Mouse (Mus musculus) natural killer cell, adult 2 months (primary cell): Measurements from ENCODE around the gene Kcnh7.

Experiments
- DNase-seq, 2 experiments: peaks; one replicate each; pipeline ENCODE4 v3.0.0; 2022; ENCODE audit warnings: low spot score in 2 of 2

Kcnh7 gene

GRCm38 (mm10) chr2:63183563-63184545 is at the start of gene Kcnh7:
Gene Kcnh7 (minus strand): TSS chr2:63184287.
- DNase-seq = no peak

- DNase-seq = no peak
Measured at GRCm38 (mm10) chr2:63207435-63207834, 23.3 kb upstream of the Kcnh7 start.

DNA sequence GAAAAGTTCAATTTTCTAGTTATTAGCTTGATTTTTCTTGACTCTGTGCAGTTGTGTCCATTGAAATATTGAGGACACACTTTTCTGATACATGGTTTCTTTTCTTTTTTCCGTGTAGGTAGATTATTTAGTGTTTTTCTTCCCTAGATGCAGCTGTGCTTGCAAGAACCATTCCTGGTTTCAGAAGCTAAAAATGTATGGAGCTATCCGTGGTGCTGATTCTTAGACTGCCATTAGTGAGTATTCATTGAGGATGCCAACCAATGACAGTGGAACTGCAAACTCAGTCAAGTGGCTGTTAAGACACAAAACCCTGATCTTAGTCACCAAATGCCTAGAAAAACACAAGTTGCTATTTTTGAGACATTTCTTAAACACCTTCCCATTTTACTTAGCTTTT is 1.9 kb upstream of the Kcnh7 start:
- no peak for DNase-seq

DNA sequence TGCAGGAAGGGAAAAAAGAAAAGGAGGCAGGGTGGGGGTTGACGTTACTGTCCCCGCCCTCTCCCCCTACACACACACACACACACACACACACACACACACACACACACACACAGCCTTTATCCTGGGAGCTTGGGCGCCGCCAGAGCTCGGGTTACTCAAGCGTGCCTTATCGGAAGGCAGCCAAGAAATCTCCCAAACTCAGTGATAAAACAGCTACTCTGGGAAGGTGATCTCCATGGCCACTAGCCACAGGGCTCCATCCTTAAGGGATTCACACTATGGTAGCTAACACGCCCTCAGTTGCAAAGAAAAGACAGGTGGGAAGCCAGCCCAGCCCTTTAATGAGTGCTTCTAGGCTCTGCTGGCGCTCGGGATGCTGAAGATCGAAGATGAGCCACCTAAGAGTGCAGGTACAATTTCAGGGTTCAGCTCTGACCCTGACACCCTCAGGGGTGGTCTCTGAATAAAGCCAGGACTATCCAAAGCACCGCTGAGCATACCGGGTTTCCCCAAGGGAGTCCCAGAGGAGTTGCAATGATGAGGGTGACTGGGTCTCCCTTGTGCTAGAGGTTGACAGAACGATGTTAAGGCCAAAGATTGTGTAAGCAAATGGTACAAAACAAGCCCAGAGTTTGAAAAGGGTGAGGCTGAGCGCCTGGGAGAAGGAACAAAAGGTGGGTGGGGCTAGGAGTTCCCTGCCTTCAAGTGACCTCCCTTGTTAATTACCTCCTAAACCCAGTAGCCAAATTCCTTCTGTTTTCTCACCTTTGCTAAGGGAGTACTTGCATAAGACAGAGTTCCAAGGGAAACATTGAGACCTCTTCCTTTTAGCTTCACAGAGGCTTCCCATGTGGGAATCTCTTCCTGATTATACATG is 704 bp upstream of the Kcnh7 start:
- DNase-seq = no peak

GRCm38 (mm10) chr2:63153701-63154100 is 30.4 kb downstream of the Kcnh7 start:
- no peak for DNase-seq

DNA sequence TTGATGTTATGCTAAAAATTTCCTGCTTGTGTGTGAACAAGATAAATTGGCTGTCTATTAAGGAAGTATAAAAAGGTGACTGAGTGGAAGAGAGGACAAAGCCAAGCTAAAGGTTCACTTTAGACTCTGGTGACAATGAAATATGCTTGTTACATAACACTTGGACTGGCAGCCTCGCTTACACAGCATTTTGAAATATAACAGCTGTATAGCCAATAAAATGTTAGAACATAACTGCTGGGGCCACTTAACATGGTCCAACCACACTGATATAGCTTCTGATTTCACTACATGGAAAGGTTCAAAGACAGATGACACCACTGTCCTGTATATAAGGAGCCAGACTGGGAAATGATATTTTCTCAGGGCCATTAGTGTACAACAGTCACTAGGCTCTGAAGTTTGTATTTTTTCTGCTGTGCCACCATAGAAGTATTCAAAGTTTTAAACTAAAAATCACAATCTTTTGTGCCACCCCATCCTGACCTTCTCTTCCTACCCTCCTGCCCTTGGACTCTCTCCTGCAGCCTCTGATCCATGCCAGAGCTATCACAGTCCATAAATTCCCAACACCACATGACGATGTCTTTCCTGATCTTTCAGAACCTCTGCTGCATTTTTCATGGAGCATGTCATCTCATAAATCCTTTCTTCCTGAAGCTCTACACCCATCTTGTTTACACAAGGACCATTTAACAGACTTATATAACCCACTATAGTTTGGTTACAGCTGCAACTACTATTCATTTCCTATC is 56.1 kb downstream of the Kcnh7 start:
- no peak for DNase-seq

DNA sequence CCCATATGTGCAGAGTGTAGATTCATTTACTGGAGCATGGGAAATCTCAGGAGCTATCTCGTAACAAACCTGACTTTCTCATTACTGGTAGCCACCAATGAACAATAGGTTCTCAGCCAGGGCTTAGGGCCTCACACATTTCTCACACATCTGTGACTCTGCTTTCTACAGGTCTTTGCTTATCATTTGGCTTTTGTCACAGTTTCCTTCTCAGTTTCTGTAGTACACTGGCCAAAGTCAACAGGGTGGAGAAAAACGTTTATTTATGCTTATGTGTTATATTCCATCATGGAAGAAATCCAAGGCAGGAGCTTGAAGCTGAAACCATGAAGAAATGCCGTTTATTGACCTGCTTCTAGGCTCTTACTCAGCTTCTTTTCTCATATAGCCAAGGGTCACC is 63.8 kb downstream of the Kcnh7 start:
- no peak for DNase-seq

- DNase-seq = no peak
Measured at GRCm38 (mm10) chr2:63117209-63118193, 66.6 kb downstream of the Kcnh7 start.

DNA sequence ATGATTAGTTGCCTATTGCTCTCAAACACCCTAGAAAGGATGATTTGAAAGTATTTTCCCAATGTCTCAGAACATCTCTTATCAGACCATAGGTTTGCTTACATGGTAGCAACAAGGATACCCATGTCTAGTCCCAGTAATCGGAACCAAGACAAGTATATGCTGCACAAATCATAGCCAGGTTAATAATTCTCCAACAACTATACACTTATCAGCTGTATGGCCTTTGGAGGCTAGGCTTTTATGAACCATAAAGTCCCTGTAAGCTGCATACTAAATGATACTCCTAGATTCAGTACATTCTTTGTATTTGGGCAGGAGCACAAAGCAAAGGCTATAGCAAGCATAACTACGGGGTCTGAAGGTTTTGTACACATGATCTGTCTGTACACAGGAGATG is 78.1 kb downstream of the Kcnh7 start:
- DNase-seq = no peak

DNA sequence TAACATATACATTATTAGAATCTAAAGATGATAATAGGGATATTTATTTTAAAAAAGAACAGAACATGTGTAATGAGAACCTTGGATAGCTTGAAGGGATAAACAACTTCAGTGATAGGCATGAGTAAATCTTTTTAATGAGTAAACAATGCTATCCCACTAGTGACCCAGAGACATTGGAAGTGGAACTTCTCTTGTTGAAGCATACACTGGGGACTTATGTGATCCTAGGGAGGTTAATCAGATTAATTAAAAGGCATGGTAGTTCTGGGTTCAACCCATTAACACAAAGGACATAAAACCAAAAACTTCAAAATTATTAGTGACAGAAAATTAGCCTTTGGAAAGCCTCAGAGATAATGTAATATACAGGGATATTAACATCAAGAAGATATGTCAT is 84.4 kb downstream of the Kcnh7 start:
- DNase-seq = no peak

- DNase-seq = no peak
Measured at GRCm38 (mm10) chr2:63091775-63092174, 92.3 kb downstream of the Kcnh7 start.

- no peak for DNase-seq
Measured at GRCm38 (mm10) chr2:63090447-63090846, 93.6 kb downstream of the Kcnh7 start.

GRCm38 (mm10) chr2:63058386-63058785 is 125.7 kb downstream of the Kcnh7 start:
- DNase-seq = no peak

- no peak for DNase-seq
Measured at GRCm38 (mm10) chr2:63049884-63050283, 134.2 kb downstream of the Kcnh7 start.

- no peak for DNase-seq
Measured at GRCm38 (mm10) chr2:63039718-63040117, 144.4 kb downstream of the Kcnh7 start.

DNA sequence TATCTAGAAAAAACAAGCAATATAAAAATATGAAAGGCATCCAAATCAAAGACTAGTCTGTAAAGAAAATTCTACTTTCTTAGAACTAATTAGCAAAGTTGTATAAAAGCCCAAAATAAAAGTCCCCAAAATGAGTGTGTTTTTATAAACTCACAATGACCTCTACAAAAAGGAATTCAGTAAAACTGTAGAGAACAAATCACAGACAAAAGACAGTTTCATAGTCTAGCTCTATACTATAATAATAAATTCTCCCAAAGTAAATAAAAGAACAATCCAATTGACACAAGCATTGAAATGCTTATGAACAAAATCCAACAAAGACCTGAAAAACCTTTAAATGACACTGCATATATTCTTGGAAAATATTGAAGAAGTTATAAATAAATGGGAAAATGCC is 169.2 kb downstream of the Kcnh7 start:
- DNase-seq = no peak

- DNase-seq = no peak
Measured at GRCm38 (mm10) chr2:63009141-63009540, 174.9 kb downstream of the Kcnh7 start.

GRCm38 (mm10) chr2:63002784-63003183 is 181.3 kb downstream of the Kcnh7 start:
- DNase-seq = no peak

DNA sequence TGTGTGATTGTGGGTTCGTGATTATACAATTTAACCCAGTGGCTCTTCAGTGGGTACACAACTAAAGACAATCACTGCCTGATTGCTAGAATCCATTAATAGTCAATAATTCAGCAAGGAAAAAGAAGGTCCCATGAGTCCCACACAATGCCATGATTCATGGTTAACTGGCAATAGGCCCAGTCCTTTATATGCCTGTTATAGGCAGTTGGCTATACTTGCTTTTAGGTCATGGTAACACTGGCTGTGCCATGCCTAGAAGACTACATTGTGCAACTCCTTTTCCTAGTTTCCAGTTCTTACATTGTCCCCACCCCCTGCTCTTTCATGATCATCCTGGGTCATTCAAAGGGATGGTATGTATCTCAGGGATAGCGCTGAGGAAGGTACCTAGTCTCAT is 186.4 kb downstream of the Kcnh7 start:
- no peak for DNase-seq

DNA sequence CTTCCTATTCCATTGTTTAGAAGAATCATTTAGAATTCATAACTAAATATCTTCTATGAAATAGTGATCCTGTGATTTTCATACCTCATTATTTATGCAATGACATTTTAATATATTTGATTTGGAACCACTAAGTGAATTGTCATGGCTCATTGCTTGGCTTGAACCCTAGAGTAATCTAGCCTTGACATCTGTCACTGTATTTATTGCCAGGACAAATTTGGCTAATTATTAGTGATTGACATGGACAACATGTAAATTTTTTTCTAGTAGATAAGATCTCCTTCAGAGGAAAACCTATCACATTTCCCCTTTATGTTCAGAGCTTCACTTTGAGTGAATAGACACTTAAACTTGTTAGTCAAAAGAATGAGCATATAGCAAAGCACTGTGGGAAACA is 195.5 kb downstream of the Kcnh7 start:
- DNase-seq = no peak

DNA sequence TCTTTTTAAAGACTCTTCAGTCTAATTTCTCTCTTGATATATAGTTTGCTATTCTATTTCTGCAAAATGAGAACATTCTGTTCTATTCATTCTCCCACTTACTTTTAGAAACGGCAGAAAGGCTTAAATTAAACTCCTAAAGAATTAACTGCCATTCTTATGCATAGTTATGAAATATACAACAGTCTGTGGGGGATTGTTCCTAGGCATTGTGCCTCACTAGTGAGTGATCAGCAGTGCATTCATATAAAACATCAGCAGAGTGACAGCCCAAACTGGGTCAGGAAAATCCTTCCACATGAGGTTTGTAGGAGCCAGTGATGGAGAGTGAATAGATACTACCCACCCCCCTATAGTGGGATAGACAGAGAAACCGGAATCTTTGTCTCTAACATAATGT is 200.2 kb downstream of the Kcnh7 start:
- no peak for DNase-seq
